Mouse (Mus musculus): Measurements from ENCODE around the gene Bora.

DNA sequence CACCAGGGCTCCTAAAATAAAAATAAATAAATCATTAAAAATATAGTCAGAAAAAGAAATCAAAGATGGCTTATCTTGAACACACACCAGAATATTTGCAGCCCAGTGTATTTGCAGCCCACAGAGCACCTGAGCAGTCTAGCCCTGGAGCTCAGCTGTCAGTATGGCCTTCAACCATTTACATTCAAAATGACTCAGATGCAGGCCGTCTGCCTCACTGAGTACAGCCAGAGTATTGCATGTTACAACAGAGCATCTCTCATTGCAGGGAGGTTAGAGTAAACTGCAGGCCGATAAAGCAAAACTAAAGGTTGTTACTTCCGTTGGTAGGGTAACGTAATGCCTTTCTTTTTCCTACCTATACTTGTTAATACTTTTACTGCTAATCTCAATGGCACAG is 78.1 kb downstream of the Bora start:
- no peak for TF ChIP-seq GATA1 (IDR thresholded peaks at IDR 0.05; ENCODE audit: low read length)
- TF ChIP-seq TAL1 (IDR thresholded peaks at IDR 0.05; ENCODE audit: low read length), result no peak

Measured in erythroblast, embryonic 14.5 days (primary cell).